Mouse (Mus musculus): ENCODE results near the gene Pmpca. TPM values are rescaled to one million over a fixed set of nuclear protein-coding genes. Genes with fewer than 3 reads are reported as not detected.

Pmpca gene
- polyA plus RNA-seq, 1 experiment from 2014 or later: 41.3 TPM

- TF ChIP-seq CTCF (IDR thresholded peaks at IDR 0.05; ENCODE audit: low read depth) (no peak), EP300 (IDR thresholded peaks at IDR 0.05; ENCODE audit: low read depth) (no peak)
- H3K4me1 ChIP-seq (ENCODE audit: insufficient read depth): peaks cover 32% of the 10 kb centered on the region
- ATAC-seq: peak; percentile 64
- H3K27me3 ChIP-seq (ENCODE audit: insufficient read depth, low read length): no peaks in the 10 kb centered on the region
- H3K27ac ChIP-seq (ENCODE audit: low read depth): peak overlapping the region; percentile 57
- DNase-seq: peak; percentile 50
- H3K36me3 ChIP-seq (replicated peaks; ENCODE audit: insufficient read depth, low read length): peaks cover 42% of the 10 kb centered on the region
- no peaks in the 10 kb centered on the region for H3K9me3 ChIP-seq (ENCODE audit: low read length)
- WGBS (ENCODE audit: insufficient replicate concordance): 62% methylated on average over 5 of the region's 5 CpGs
- no peak overlapping the region for H3K4me2 ChIP-seq (ENCODE audit: low read depth, low read length)
- no peak overlapping the region for H3K4me3 ChIP-seq (ENCODE audit: low read depth, low read length)
- no peak overlapping the region for H3K9ac ChIP-seq (replicated peaks)
Observed at GRCm38 (mm10) chr2:26410931-26411411, 21.8 kb downstream of the Pmpca start.

GRCm38 (mm10) chr2:26417066-26417465 lies 27.9 kb downstream of the Pmpca start:
- no peak for ATAC-seq
- TF ChIP-seq EP300 (IDR thresholded peaks at IDR 0.05; ENCODE audit: low read depth): peak; percentile 57
- TF ChIP-seq CTCF (IDR thresholded peaks at IDR 0.05; ENCODE audit: low read depth): no peak

DNA sequence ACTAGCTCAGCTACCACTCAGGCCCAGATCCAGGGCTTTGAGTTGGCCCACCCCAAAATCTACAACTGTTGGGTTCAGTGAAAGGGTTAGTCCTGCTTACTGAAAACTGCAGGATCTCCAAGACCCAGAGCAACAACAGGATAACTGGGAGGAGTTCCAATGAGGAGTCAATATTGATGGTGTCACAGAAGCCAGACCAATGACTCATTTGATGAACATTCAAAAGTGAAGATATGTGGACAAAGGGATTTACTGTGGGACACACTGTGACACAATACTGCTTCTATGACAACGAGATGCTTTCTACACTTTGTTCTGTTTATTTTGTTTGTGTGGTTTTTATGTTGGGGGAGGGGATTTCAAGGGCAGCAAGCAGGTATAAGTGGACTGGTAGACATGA lies 29.0 kb downstream of the Pmpca start:
- ATAC-seq: peak; percentile 95
- Histone ChIP-seq H3K27me3 (ENCODE audit: insufficient read depth, low read length) (no peaks in the 10 kb centered on the region), H3K4me3 (ENCODE audit: low read depth, low read length) (no peak overlapping the region), H3K36me3 (replicated peaks; ENCODE audit: insufficient read depth, low read length) (peaks cover 80% of the 10 kb centered on the region), H3K9ac (replicated peaks) (no peak overlapping the region), H3K9me3 (ENCODE audit: low read length) (no peaks in the 10 kb centered on the region), H3K27ac (ENCODE audit: low read depth) (peak overlapping the region; percentile 68; the same call in 1 of the 2 replicates), H3K4me1 (ENCODE audit: insufficient read depth) (peaks cover 3% of the 10 kb centered on the region; the same call in 1 of the 2 replicates), H3K4me2 (ENCODE audit: low read depth, low read length) (no peak overlapping the region)
- TF ChIP-seq CTCF (IDR thresholded peaks at IDR 0.05; ENCODE audit: low read depth) (no peak), EP300 (IDR thresholded peaks at IDR 0.05; ENCODE audit: low read depth) (peak; percentile 43; the same call in 1 of the 2 replicates)
- WGBS (ENCODE audit: insufficient replicate concordance): 45% methylated on average over 1 of the region's 1 CpGs
- DNase-seq: no peak

More at GRCm38 (mm10) chr2:26417066-26417465, 27.9 kb downstream of the Pmpca start:
- H3K9me3 ChIP-seq (ENCODE audit: low read length): no peaks in the 10 kb centered on the region
- H3K36me3 ChIP-seq (replicated peaks; ENCODE audit: insufficient read depth, low read length): peaks cover 74% of the 10 kb centered on the region
- H3K27ac ChIP-seq (ENCODE audit: low read depth): no peak overlapping the region
- H3K4me2 ChIP-seq (ENCODE audit: low read depth, low read length): no peak overlapping the region
- no peak for DNase-seq
- no peak overlapping the region for H3K9ac ChIP-seq (replicated peaks)
- no peak overlapping the region for H3K4me3 ChIP-seq (ENCODE audit: low read depth, low read length)
- no peaks in the 10 kb centered on the region for H3K27me3 ChIP-seq (ENCODE audit: insufficient read depth, low read length)
- peaks cover 3% of the 10 kb centered on the region; the same call in 1 of the 2 replicates for H3K4me1 ChIP-seq (ENCODE audit: insufficient read depth)

DNA sequence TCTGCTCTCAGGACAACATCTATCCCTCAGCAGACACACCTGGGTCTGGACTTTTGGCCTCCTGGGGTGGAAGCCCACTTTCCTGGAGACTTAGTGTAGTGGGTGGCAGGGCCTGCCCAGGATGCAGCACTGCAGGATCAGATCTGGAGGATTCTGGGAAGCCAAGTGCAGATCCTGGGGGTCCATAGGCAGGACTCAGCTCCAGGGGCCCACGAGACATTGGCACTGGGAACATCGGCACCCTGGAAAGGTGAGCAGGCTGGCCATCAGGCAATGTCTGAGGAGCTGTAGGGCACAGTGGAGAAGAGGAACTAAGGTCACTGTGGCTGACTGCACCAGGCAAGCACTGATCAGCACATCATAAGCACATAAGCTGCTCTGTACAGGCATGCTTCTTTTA lies 32.8 kb downstream of the Pmpca start:
- WGBS (ENCODE audit: insufficient replicate concordance): 90% methylated on average over 2 of the region's 2 CpGs
- H3K9ac ChIP-seq (replicated peaks): no peak overlapping the region
- H3K4me3 ChIP-seq (ENCODE audit: low read depth, low read length): no peak overlapping the region
- DNase-seq (no peak), ATAC-seq (no peak)
- H3K4me2 ChIP-seq (ENCODE audit: low read depth, low read length): no peak overlapping the region
- H3K9me3 ChIP-seq (ENCODE audit: low read length): no peaks in the 10 kb centered on the region
- TF ChIP-seq CTCF (IDR thresholded peaks at IDR 0.05; ENCODE audit: low read depth) (no peak), EP300 (IDR thresholded peaks at IDR 0.05; ENCODE audit: low read depth) (no peak)
- peaks cover 3% of the 10 kb centered on the region; the same call in 1 of the 2 replicates for H3K4me1 ChIP-seq (ENCODE audit: insufficient read depth)
- no peak overlapping the region for H3K27ac ChIP-seq (ENCODE audit: low read depth)
- no peaks in the 10 kb centered on the region for H3K27me3 ChIP-seq (ENCODE audit: insufficient read depth, low read length)
- peaks cover 82% of the 10 kb centered on the region for H3K36me3 ChIP-seq (replicated peaks; ENCODE audit: insufficient read depth, low read length)

DNA sequence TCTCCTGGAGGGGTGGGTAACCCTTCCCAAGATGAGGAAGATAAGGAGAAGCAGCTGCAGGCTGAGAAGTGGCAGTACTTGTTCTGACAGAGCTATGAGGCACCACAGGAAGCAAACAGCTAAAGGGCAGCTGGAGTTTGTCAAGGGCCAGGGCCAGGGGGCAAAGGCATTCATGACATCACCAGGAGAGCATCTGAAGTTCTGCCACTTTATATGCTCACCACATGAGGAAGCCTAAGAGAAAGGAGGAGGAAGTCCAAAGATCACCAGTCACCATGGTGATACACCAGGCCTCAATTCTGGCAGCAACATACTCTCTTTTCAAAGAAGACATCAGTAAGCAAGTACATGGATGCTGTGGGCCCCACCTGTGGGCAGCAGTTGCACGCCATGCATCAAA lies 33.9 kb downstream of the Pmpca start:
- Histone ChIP-seq H3K27me3 (ENCODE audit: insufficient read depth, low read length) (no peaks in the 10 kb centered on the region), H3K4me3 (ENCODE audit: low read depth, low read length) (no peak overlapping the region), H3K36me3 (replicated peaks; ENCODE audit: insufficient read depth, low read length) (peaks cover 83% of the 10 kb centered on the region), H3K9ac (replicated peaks) (no peak overlapping the region), H3K9me3 (ENCODE audit: low read length) (no peaks in the 10 kb centered on the region), H3K4me2 (ENCODE audit: low read depth, low read length) (no peak overlapping the region), H3K27ac (ENCODE audit: low read depth) (no peak overlapping the region), H3K4me1 (ENCODE audit: insufficient read depth) (no peaks in the 10 kb centered on the region)
- TF ChIP-seq CTCF (IDR thresholded peaks at IDR 0.05; ENCODE audit: low read depth): no peak
- no peak for DNase-seq
- WGBS (ENCODE audit: insufficient replicate concordance): 75% methylated on average over 1 of the region's 1 CpGs
- no peak for ATAC-seq

- 75% methylated on average over 2 of the region's 2 CpGs for WGBS (ENCODE audit: insufficient replicate concordance)
- H3K27ac ChIP-seq (ENCODE audit: low read depth): no peak overlapping the region
- no peak for DNase-seq
- no peaks in the 10 kb centered on the region for H3K9me3 ChIP-seq (ENCODE audit: low read length)
- no peaks in the 10 kb centered on the region for H3K4me1 ChIP-seq (ENCODE audit: insufficient read depth)
- H3K36me3 ChIP-seq (replicated peaks; ENCODE audit: insufficient read depth, low read length): peaks cover 89% of the 10 kb centered on the region
- no peak overlapping the region for H3K4me2 ChIP-seq (ENCODE audit: low read depth, low read length)
- H3K27me3 ChIP-seq (ENCODE audit: insufficient read depth, low read length): no peaks in the 10 kb centered on the region
- no peak for TF ChIP-seq EP300 (IDR thresholded peaks at IDR 0.05; ENCODE audit: low read depth)
- no peak for TF ChIP-seq CTCF (IDR thresholded peaks at IDR 0.05; ENCODE audit: low read depth)
- H3K9ac ChIP-seq (replicated peaks): no peak overlapping the region
- no peak overlapping the region for H3K4me3 ChIP-seq (ENCODE audit: low read depth, low read length)
- no peak for ATAC-seq
Observed at GRCm38 (mm10) chr2:26424541-26424940, 35.4 kb downstream of the Pmpca start.

GRCm38 (mm10) chr2:26429851-26430250 lies 40.7 kb downstream of the Pmpca start:
- Histone ChIP-seq H3K4me1 (ENCODE audit: insufficient read depth) (no peaks in the 10 kb centered on the region), H3K9me3 (ENCODE audit: low read length) (no peaks in the 10 kb centered on the region), H3K36me3 (replicated peaks; ENCODE audit: insufficient read depth, low read length) (peaks cover 76% of the 10 kb centered on the region), H3K4me2 (ENCODE audit: low read depth, low read length) (no peak overlapping the region), H3K27ac (ENCODE audit: low read depth) (no peak overlapping the region), H3K27me3 (ENCODE audit: insufficient read depth, low read length) (no peaks in the 10 kb centered on the region), H3K4me3 (ENCODE audit: low read depth, low read length) (no peak overlapping the region), H3K9ac (replicated peaks) (no peak overlapping the region)
- ATAC-seq: peak; percentile 91
- TF ChIP-seq EP300 (IDR thresholded peaks at IDR 0.05; ENCODE audit: low read depth) (0 out of 2 replicates have a peak, but pooled peaks have one; percentile 20), CTCF (IDR thresholded peaks at IDR 0.05; ENCODE audit: low read depth) (peak; percentile 43)
- peak; percentile 44 for DNase-seq
- 78% methylated on average over 5 of the region's 5 CpGs for WGBS (ENCODE audit: insufficient replicate concordance)
